Mouse (Mus musculus) B cell, adult 2 months (primary cell): ENCODE measurements around the gene Gdpgp1.

Experiments used
- DNase-seq, 2 experiments: peaks; one replicate each; pipeline ENCODE4 v3.0.0; 2022

The Gdpgp1 gene

DNA sequence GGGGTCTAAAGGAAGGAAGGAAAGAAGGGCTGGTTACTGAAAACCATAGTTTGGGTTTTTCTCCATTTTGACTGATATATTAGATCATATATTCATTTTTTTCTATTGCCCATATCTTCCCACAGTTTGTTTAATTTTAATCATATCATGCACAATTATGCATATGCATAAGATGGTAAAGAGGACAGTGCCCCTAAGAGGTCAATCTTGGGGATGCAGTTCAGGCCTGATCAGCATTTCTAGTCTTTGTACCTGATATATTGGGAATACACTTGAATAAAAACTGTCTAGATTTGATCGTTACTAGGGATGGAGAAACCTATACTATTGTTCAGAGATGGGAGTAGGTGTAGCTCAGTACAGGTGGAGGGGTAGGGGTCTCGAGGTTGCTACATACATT, 48.3 kb downstream of the Gdpgp1 start:
- DNase-seq = peak in 1 of 2 experiments; percentile 36

- DNase-seq = no peak
Measured at GRCm38 (mm10) chr7:80281646-80282045, 49.0 kb downstream of the Gdpgp1 start.

DNA sequence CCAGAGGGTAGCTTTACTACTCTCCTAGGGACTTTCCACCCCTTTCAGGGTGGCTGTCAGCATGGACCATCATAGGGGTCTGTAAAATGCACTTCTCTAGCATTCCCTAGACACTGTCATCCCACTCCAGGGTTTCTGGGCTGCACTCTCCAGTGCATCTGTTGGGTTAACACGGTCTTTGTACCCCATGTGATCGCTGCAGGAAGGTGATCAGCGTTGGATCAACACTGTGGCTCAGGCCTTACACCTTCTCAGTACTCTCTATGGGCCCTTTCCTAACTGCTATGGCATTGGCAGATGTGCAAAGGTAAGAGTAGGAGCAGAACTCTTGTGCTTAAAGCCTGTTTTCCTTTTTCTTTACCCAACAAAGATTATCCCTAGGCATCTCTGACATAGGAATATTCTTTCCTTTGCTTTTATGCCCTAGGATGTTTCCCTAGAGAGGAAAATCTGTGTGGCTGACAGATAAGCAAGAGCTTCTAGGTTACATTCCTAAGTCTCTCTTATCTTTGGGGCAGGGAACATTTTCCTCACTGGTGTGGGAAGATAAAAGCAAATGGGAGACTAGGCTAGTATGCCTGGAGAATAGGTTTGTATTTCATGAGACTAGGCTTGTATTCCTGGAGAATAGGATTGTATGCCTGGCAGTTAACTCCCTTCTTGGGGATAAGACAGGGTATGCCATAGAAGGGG, 50.7 kb downstream of the Gdpgp1 start:
- DNase-seq = no peak

- no peak for DNase-seq
Measured at GRCm38 (mm10) chr7:80284391-80284790, 51.7 kb downstream of the Gdpgp1 start.

DNA sequence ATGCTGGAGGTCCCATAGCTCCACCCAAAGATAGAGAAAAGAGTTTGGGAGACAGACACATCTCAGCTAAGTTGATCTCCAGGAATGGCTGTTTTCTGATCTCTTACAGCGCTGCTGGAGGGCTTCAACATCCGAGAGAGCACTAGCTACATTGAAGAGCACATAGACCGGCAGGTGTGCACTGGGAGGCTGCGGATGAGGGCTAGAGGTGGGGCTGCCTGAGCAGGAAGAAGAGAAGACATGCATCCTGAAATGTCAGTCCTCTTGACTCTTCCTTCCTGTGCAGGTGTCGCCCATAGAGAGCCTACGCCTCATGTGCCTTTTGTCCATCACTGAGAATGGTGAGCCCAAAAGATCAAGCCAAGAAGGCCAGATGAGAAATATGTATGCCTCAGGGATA, 53.1 kb downstream of the Gdpgp1 start:
- no peak for DNase-seq

GRCm38 (mm10) chr7:80287736-80288135, 55.1 kb downstream of the Gdpgp1 start:
- no peak for DNase-seq
